Mouse (Mus musculus) heart, adult 2 months (tissue): ENCODE measurements at regions not wholly inside any gene's neighbourhood (a gene's known extent, or its start where the extent isn't known, plus 50 kb on each side); places are given as distances from the start of the nearest gene placed in this dataset.
"Not testable (repeated sequence)": the region's sequence is repeated elsewhere in the genome, so short reads cannot be mapped to it uniquely, and the experiment has no call there.

Source experiments
- DNase-seq, 2 experiments: peaks; one replicate each; pipeline ENCODE4 v3.0.0; 2021
- H3K27ac ChIP-seq: fragments of 200-600 bp; 2 replicates; pipeline ENCODE4 v1.8.1; 2022
- H3K27me3 ChIP-seq: fragments of 200-500 bp; 2 replicates; pipeline ENCODE4 v1.6.1; 2012; ENCODE audit warnings: mild to moderate bottlenecking, low read length, inconsistent platforms, mixed read lengths; ENCODE audit not compliant: control insufficient read depth, insufficient read depth
- H3K36me3 ChIP-seq: fragments of 200-500 bp; 2 replicates; pipeline ENCODE4 v1.6.1; 2012; ENCODE audit warnings: low read length, inconsistent platforms; ENCODE audit not compliant: control insufficient read depth, insufficient read depth
- H3K4me1 ChIP-seq: fragments of 200-500 bp; 2 replicates; pipeline ENCODE4 v1.6.1; 2011; ENCODE audit warnings: low read length; ENCODE audit not compliant: control insufficient read depth, insufficient read depth
- H3K4me3 ChIP-seq: fragments of 200-600 bp; 2 replicates; pipeline ENCODE4 v1.8.1; 2022
- H3K79me2 ChIP-seq: fragments of 200-500 bp; replicated peaks from 2 replicates; pipeline ENCODE4 v1.6.1; 2012; ENCODE audit warnings: mild to moderate bottlenecking, inconsistent platforms, low read length, moderate library complexity, mixed read lengths; ENCODE audit not compliant: control insufficient read depth, insufficient read depth
- H3K9ac ChIP-seq: fragments of 200-500 bp; 2 replicates; pipeline ENCODE4 v1.6.1; 2012; ENCODE audit warnings: low read depth, mild to moderate bottlenecking, control low read depth, inconsistent platforms, low read length, mixed read lengths
- CTCF ChIP-seq: fragments of 200-600 bp; IDR thresholded peaks from 2 replicates; pipeline ENCODE4 v1.8.1; 2022; ENCODE audit warnings: antibody characterized with exemption, mild to moderate bottlenecking, moderate library complexity
- EP300 ChIP-seq: fragments of 200-500 bp; IDR thresholded peaks from 2 replicates; pipeline ENCODE4 v1.6.1; 2011; ENCODE audit warnings: low read depth, low read length, control low read depth; ENCODE audit not compliant: insufficient read depth
- POLR2A ChIP-seq: fragments of 200-500 bp; IDR thresholded peaks from 2 replicates; pipeline ENCODE4 v1.6.1; 2011; ENCODE audit warnings: mild to moderate bottlenecking, low read depth, low read length, control low read depth; ENCODE audit not compliant: insufficient read depth
- WGBS: fragments of 180-500 bp; shearing (Covaris S2); methylation state at CpG from one replicate; pipeline ENCODE4 v1.1.7; 2018; 5-methylcytosine and 5-hydroxymethylcytosine counted together
- intact Hi-C: fragments of 180-260 bp; cut with DNase I; formaldehyde crosslinking; loops from one replicate; pipeline ENCODE4 v1.15.1; 2025

- DNase-seq = no peak
- 63% methylated on average over 2 of the region's 2 CpGs for WGBS
- Histone ChIP-seq H3K36me3 (no peaks in the 10 kb centered on the region), H3K4me1 (no peaks in the 10 kb centered on the region), H3K9ac (no peak overlapping the region), H3K79me2 (no peaks in the 10 kb centered on the region), H3K4me3 (no peak overlapping the region), H3K27ac (no peak overlapping the region), H3K27me3 (no peaks in the 10 kb centered on the region)
- intact Hi-C loops = no loop called here
- TF ChIP-seq EP300 (no peak), CTCF (no peak), POLR2A (no peak)
Observed at GRCm38 (mm10) chr16:80981573-80982105, 218.9 kb upstream of the Ncam2 start.

- 71% methylated on average over 1 of the region's 1 CpGs for WGBS
- Histone ChIP-seq H3K9ac (no peak overlapping the region), H3K27me3 (no peaks in the 10 kb centered on the region), H3K27ac (no peak overlapping the region), H3K36me3 (no peaks in the 10 kb centered on the region), H3K4me3 (no peak overlapping the region), H3K4me1 (no peaks in the 10 kb centered on the region), H3K79me2 (no peaks in the 10 kb centered on the region)
- no peak for DNase-seq
- no peak for TF ChIP-seq CTCF
- TF ChIP-seq POLR2A = no peak
- TF ChIP-seq EP300 = no peak
- intact Hi-C loops = no loop called here
Observed at GRCm38 (mm10) chr16:80987816-80988215, 212.7 kb upstream of the Ncam2 start.

GRCm38 (mm10) chr16:81036831-81037230 lies 163.7 kb upstream of the Ncam2 start:
- H3K4me1 ChIP-seq, DNase-seq, H3K9ac ChIP-seq, H3K27me3 ChIP-seq, intact Hi-C loops, H3K36me3 ChIP-seq, H3K79me2 ChIP-seq, H3K27ac ChIP-seq, H3K4me3 ChIP-seq: not testable (repeated sequence)
- WGBS = 83% methylated on average over 5 of the region's 5 CpGs

DNA sequence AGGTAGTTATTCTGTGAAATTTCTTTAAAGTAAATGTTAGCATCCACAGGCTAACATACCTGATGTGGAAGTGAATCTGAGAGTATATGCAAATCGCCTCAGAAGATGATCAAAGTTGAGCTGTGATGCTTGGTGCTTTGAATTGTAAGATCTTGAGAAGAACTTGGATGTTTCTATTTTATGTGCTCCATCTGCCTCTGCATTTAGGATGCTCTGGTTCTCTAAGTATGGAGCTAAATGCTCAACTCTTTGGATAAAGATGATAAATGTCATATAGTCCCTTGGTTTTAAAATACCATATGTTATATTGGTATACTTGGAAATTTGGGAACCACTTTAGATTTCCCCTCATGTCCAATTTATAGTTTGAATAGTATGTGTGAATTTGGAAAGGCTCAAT lies 159.2 kb upstream of the Ncam2 start:
- Histone ChIP-seq H3K27ac (no peak overlapping the region), H3K4me3 (no peak overlapping the region), H3K79me2 (no peaks in the 10 kb centered on the region), H3K4me1 (no peaks in the 10 kb centered on the region), H3K36me3 (no peaks in the 10 kb centered on the region), H3K27me3 (no peaks in the 10 kb centered on the region), H3K9ac (no peak overlapping the region)
- DNase-seq = no peak
- TF ChIP-seq EP300 (no peak), POLR2A (no peak), CTCF (no peak)
- WGBS = 47% methylated on average over 1 of the region's 1 CpGs
- intact Hi-C loops = no loop called here

- Histone ChIP-seq H3K4me1 (no peaks in the 10 kb centered on the region), H3K27ac (no peak overlapping the region), H3K4me3 (no peak overlapping the region), H3K9ac (no peak overlapping the region), H3K79me2 (no peaks in the 10 kb centered on the region), H3K36me3 (no peaks in the 10 kb centered on the region), H3K27me3 (no peaks in the 10 kb centered on the region)
- TF ChIP-seq EP300 (no peak), CTCF (no peak), POLR2A (no peak)
- intact Hi-C loops = no loop called here
- no peak for DNase-seq
Observed at GRCm38 (mm10) chr16:81045686-81046085, 154.8 kb upstream of the Ncam2 start.

GRCm38 (mm10) chr16:81068330-81068729 lies 132.2 kb upstream of the Ncam2 start:
- WGBS = 43% methylated on average over 4 of the region's 4 CpGs
- H3K79me2 ChIP-seq = no peaks in the 10 kb centered on the region
- H3K36me3 ChIP-seq = no peaks in the 10 kb centered on the region
- intact Hi-C loops = no loop called here
- H3K4me1 ChIP-seq = no peaks in the 10 kb centered on the region
- TF ChIP-seq EP300 (no peak), CTCF (peak; percentile 57)
- DNase-seq = no peak
- H3K9ac ChIP-seq = no peak overlapping the region
- no peak overlapping the region for H3K4me3 ChIP-seq
- no peak overlapping the region for H3K27ac ChIP-seq
- H3K27me3 ChIP-seq = no peaks in the 10 kb centered on the region
